Mouse (Mus musculus): ENCODE measurements at regions not wholly inside any gene's neighbourhood (a gene's known extent, or its start where the extent isn't known, plus 50 kb on each side); places are given as distances from the start of the nearest gene placed in this dataset.

- TF ChIP-seq USF1 (IDR thresholded peaks at IDR 0.05; ENCODE audit: low read depth) (no peak), TCF12 (IDR thresholded peaks at IDR 0.05; ENCODE audit: insufficient read depth, poor library complexity, severe bottlenecking) (no peak), TCF3 (IDR thresholded peaks at IDR 0.05; ENCODE audit: insufficient read length, low read depth) (no peak), MAX (IDR thresholded peaks at IDR 0.05; ENCODE audit: low read depth) (no peak), MYOD1 (IDR thresholded peaks at IDR 0.05; ENCODE audit: control insufficient read depth in 1 of 3, insufficient read length in 2 of 3, low read depth in 2 of 3) (no peak), E2F4 (IDR thresholded peaks at IDR 0.05; ENCODE audit: insufficient read depth) (no peak), CEBPB (IDR thresholded peaks at IDR 0.05; ENCODE audit: insufficient read depth, poor library complexity, severe bottlenecking) (no peak), SRF (IDR thresholded peaks at IDR 0.05; ENCODE audit: control insufficient read depth, insufficient read length, low read depth) (no peak), MYOG (IDR thresholded peaks at IDR 0.05; ENCODE audit: control insufficient read depth in 1 of 3, insufficient read depth in 1 of 3, insufficient read length in 2 of 3, low read depth in 2 of 3) (no peak), POLR2A (IDR thresholded peaks at IDR 0.05; ENCODE audit: insufficient read length, low read depth) (no peak), POLR2AphosphoS2 (IDR thresholded peaks at IDR 0.05; ENCODE audit: insufficient read length, low read depth) (no peak), REST (IDR thresholded peaks at IDR 0.05; ENCODE audit: insufficient read depth, insufficient read length) (no peak)
- no peak overlapping the region for H3ac ChIP-seq (ENCODE audit: control insufficient read depth, insufficient read length)
- no peaks in the 10 kb centered on the region for H3K27me3 ChIP-seq (ENCODE audit: control insufficient read depth, insufficient read depth, insufficient read length)
- H3K4me2 ChIP-seq (ENCODE audit: low read depth), result no peak overlapping the region
- no peak overlapping the region for H3K4me3 ChIP-seq
- H3K36me3 ChIP-seq (ENCODE audit: control insufficient read depth, insufficient read depth), result no peaks in the 10 kb centered on the region
- H3K79me2 ChIP-seq (ENCODE audit: control insufficient read depth, insufficient read depth), result no peaks in the 10 kb centered on the region
These were observed 943.9 kb upstream of the Fam160b2 start for GRCm38 (mm10) chr14:71543580-71543979.

GRCm38 (mm10) chr14:71532074-71532659 is 932.5 kb upstream of the Fam160b2 start:
- H3ac ChIP-seq (ENCODE audit: control insufficient read depth, insufficient read length), result no peak overlapping the region
- H3K79me2 ChIP-seq (ENCODE audit: control insufficient read depth, insufficient read depth), result no peaks in the 10 kb centered on the region
- peak overlapping the region; percentile 5 for H3K4me2 ChIP-seq (ENCODE audit: low read depth)
- H3K4me3 ChIP-seq, result no peak overlapping the region
- H3K36me3 ChIP-seq (ENCODE audit: control insufficient read depth, insufficient read depth), result no peaks in the 10 kb centered on the region
- H3K27me3 ChIP-seq (ENCODE audit: control insufficient read depth, insufficient read depth, insufficient read length), result no peaks in the 10 kb centered on the region
- TF ChIP-seq MYOG (IDR thresholded peaks at IDR 0.05; ENCODE audit: control insufficient read depth in 1 of 3, insufficient read depth in 1 of 3, insufficient read length in 2 of 3, low read depth in 2 of 3) (no peak), SRF (IDR thresholded peaks at IDR 0.05; ENCODE audit: control insufficient read depth, insufficient read length, low read depth) (no peak), POLR2A (IDR thresholded peaks at IDR 0.05; ENCODE audit: insufficient read length, low read depth) (no peak), TCF3 (IDR thresholded peaks at IDR 0.05; ENCODE audit: insufficient read length, low read depth) (no peak), MYOD1 (IDR thresholded peaks at IDR 0.05; ENCODE audit: control insufficient read depth in 1 of 3, insufficient read length in 2 of 3, low read depth in 2 of 3) (no peak), MAX (IDR thresholded peaks at IDR 0.05; ENCODE audit: low read depth) (no peak), REST (IDR thresholded peaks at IDR 0.05; ENCODE audit: insufficient read depth, insufficient read length) (no peak), POLR2AphosphoS2 (IDR thresholded peaks at IDR 0.05; ENCODE audit: insufficient read length, low read depth) (no peak), E2F4 (IDR thresholded peaks at IDR 0.05; ENCODE audit: insufficient read depth) (no peak), TCF12 (IDR thresholded peaks at IDR 0.05; ENCODE audit: insufficient read depth, poor library complexity, severe bottlenecking) (no peak), USF1 (IDR thresholded peaks at IDR 0.05; ENCODE audit: low read depth) (no peak), CEBPB (IDR thresholded peaks at IDR 0.05; ENCODE audit: insufficient read depth, poor library complexity, severe bottlenecking) (no peak)

GRCm38 (mm10) chr14:71531298-71531697 is 931.7 kb upstream of the Fam160b2 start:
- Histone ChIP-seq H3ac (ENCODE audit: control insufficient read depth, insufficient read length) (no peak overlapping the region), H3K27me3 (ENCODE audit: control insufficient read depth, insufficient read depth, insufficient read length) (no peaks in the 10 kb centered on the region), H3K4me2 (ENCODE audit: low read depth) (no peak overlapping the region), H3K79me2 (ENCODE audit: control insufficient read depth, insufficient read depth) (no peaks in the 10 kb centered on the region), H3K4me3 (no peak overlapping the region), H3K36me3 (ENCODE audit: control insufficient read depth, insufficient read depth) (no peaks in the 10 kb centered on the region)
- no peak for TF ChIP-seq TCF3 (IDR thresholded peaks at IDR 0.05; ENCODE audit: insufficient read length, low read depth)
- peak; percentile 39 to 66 (median 44) for TF ChIP-seq MYOD1 (IDR thresholded peaks at IDR 0.05; ENCODE audit: control insufficient read depth in 1 of 3, insufficient read length in 2 of 3, low read depth in 2 of 3)
- TF ChIP-seq MAX (IDR thresholded peaks at IDR 0.05; ENCODE audit: low read depth), result no peak
- no peak for TF ChIP-seq MYOG (IDR thresholded peaks at IDR 0.05; ENCODE audit: control insufficient read depth in 1 of 3, insufficient read depth in 1 of 3, insufficient read length in 2 of 3, low read depth in 2 of 3)

GRCm38 (mm10) chr14:71530421-71530820 is 930.8 kb upstream of the Fam160b2 start:
- Histone ChIP-seq H3ac (ENCODE audit: control insufficient read depth, insufficient read length) (no peak overlapping the region), H3K4me3 (no peak overlapping the region), H3K4me2 (ENCODE audit: low read depth) (no peak overlapping the region), H3K27me3 (ENCODE audit: control insufficient read depth, insufficient read depth, insufficient read length) (no peaks in the 10 kb centered on the region), H3K79me2 (ENCODE audit: control insufficient read depth, insufficient read depth) (no peaks in the 10 kb centered on the region), H3K36me3 (ENCODE audit: control insufficient read depth, insufficient read depth) (no peaks in the 10 kb centered on the region)
- TF ChIP-seq CEBPB (IDR thresholded peaks at IDR 0.05; ENCODE audit: insufficient read depth, poor library complexity, severe bottlenecking) (no peak), POLR2AphosphoS2 (IDR thresholded peaks at IDR 0.05; ENCODE audit: insufficient read length, low read depth) (no peak), MYOD1 (IDR thresholded peaks at IDR 0.05; ENCODE audit: control insufficient read depth in 1 of 3, insufficient read length in 2 of 3, low read depth in 2 of 3) (no peak), MAX (IDR thresholded peaks at IDR 0.05; ENCODE audit: low read depth) (no peak), MYOG (IDR thresholded peaks at IDR 0.05; ENCODE audit: control insufficient read depth in 1 of 3, insufficient read depth in 1 of 3, insufficient read length in 2 of 3, low read depth in 2 of 3) (no peak), TCF3 (IDR thresholded peaks at IDR 0.05; ENCODE audit: insufficient read length, low read depth) (no peak), USF1 (IDR thresholded peaks at IDR 0.05; ENCODE audit: low read depth) (no peak), POLR2A (IDR thresholded peaks at IDR 0.05; ENCODE audit: insufficient read length, low read depth) (no peak), SRF (IDR thresholded peaks at IDR 0.05; ENCODE audit: control insufficient read depth, insufficient read length, low read depth) (no peak)

GRCm38 (mm10) chr14:71518541-71518940 is 918.9 kb upstream of the Fam160b2 start:
- no peak overlapping the region for H3K4me2 ChIP-seq (ENCODE audit: low read depth)
- no peaks in the 10 kb centered on the region for H3K36me3 ChIP-seq (ENCODE audit: control insufficient read depth, insufficient read depth)
- TF ChIP-seq SRF (IDR thresholded peaks at IDR 0.05; ENCODE audit: control insufficient read depth, insufficient read length, low read depth), result no peak
- no peak for TF ChIP-seq TCF12 (IDR thresholded peaks at IDR 0.05; ENCODE audit: insufficient read depth, poor library complexity, severe bottlenecking)
- no peak for TF ChIP-seq MYOD1 (IDR thresholded peaks at IDR 0.05; ENCODE audit: control insufficient read depth in 1 of 3, insufficient read length in 2 of 3, low read depth in 2 of 3)
- TF ChIP-seq USF1 (IDR thresholded peaks at IDR 0.05; ENCODE audit: low read depth), result no peak
- TF ChIP-seq TCF3 (IDR thresholded peaks at IDR 0.05; ENCODE audit: insufficient read length, low read depth), result no peak
- TF ChIP-seq MYOG (IDR thresholded peaks at IDR 0.05; ENCODE audit: control insufficient read depth in 1 of 3, insufficient read depth in 1 of 3, insufficient read length in 2 of 3, low read depth in 2 of 3), result no peak
- no peak for TF ChIP-seq E2F4 (IDR thresholded peaks at IDR 0.05; ENCODE audit: insufficient read depth)
- no peaks in the 10 kb centered on the region for H3K27me3 ChIP-seq (ENCODE audit: control insufficient read depth, insufficient read depth, insufficient read length)
- no peak overlapping the region for H3ac ChIP-seq (ENCODE audit: control insufficient read depth, insufficient read length)
- H3K4me3 ChIP-seq, result no peak overlapping the region
- no peaks in the 10 kb centered on the region for H3K79me2 ChIP-seq (ENCODE audit: control insufficient read depth, insufficient read depth)
